Mouse (Mus musculus): ENCODE data around the gene Hsf5. TPM values are rescaled to one million over a fixed set of nuclear protein-coding genes. Genes with fewer than 3 reads are reported as not detected.

The Hsf5 gene
- total RNA-seq, 2 experiments from 2014 or later, result not detected

DNA sequence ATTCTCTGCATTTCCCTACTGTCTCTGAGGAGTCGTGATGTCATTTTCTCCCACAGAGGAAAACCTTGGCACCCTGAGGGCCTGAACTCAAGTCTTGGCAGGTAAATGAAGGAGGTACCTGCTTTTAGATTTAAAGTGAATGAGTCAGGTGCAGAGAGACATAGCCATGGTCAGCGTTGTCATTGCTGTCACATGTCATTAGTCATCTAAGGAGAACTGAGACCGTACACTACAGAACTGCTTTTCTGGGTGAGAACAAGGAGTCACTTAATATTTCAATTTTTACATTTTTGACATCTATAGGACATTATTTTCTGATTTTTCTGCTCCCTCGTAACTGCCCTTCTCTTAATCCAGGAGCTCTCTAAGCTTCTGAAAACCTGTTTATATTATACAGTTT, 61.6 kb downstream of the Hsf5 start:
- intact Hi-C loops (cut with DNase I), result no loop called here
- no peak for DNase-seq (ENCODE audit: low spot score)

DNA sequence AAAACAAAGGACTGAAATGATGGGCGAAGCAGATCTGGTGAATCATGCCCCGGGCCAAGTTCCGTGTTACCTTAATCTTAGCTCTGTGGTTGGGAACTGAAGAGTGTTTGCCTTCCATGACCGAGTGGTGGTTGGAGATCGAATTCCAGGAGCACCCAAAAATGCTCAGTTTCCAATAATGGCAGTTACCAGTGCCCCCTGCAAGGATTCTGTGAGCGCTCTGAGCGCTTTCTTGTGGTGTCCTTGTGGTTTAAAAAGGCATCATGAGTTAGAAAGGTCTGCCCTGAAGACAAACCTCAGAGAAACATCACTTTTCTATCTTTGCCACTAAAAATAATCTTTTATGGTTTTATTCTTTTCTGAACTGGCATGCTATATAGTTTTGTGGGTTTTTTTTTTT, 62.0 kb downstream of the Hsf5 start:
- DNase-seq (ENCODE audit: low spot score), result no peak
- intact Hi-C loops (cut with DNase I), result no loop called here

DNA sequence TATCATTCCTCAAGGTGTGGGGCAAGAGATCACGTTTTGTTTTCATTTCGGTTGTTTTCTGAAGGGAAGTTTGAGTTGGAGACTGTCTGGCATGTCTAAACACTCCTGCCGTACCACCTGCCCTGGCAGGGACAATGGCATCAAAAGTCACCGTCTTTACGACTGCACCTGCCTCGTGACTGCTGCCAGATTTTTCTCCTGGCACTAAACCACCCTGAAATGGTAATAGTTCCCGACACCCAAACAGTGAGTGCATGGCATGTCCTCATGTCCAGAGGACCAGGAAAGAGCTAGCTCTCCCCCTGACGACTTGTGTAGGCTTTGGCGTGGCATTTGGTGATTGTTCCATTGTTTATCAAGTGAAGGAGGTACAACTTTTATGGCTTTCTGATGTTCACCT, 63.8 kb downstream of the Hsf5 start:
- no peak for DNase-seq (ENCODE audit: low spot score)
- intact Hi-C loops (cut with DNase I), result no loop called here

DNA sequence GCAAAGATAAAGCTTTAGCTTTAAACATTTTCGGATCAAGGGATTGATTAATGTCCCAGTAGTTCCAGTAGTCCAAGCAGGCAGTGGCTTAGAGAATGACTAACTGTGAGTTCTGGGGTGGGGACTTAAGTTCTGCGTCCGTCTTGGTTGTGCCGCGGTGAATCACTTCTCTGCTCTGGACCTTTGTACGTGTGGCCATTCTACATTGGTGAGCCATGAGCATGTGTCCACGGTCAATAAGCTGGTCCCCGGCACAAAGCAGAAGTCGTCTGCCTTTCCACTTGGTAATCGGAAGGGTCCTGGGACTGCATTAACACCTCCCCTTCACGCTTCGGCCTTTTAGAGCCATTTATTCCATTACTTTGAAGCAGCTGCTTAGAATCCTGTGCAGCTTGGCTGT, 65.1 kb downstream of the Hsf5 start:
- no peak for DNase-seq (ENCODE audit: low spot score)
- intact Hi-C loops (cut with DNase I), result no loop called here

DNA sequence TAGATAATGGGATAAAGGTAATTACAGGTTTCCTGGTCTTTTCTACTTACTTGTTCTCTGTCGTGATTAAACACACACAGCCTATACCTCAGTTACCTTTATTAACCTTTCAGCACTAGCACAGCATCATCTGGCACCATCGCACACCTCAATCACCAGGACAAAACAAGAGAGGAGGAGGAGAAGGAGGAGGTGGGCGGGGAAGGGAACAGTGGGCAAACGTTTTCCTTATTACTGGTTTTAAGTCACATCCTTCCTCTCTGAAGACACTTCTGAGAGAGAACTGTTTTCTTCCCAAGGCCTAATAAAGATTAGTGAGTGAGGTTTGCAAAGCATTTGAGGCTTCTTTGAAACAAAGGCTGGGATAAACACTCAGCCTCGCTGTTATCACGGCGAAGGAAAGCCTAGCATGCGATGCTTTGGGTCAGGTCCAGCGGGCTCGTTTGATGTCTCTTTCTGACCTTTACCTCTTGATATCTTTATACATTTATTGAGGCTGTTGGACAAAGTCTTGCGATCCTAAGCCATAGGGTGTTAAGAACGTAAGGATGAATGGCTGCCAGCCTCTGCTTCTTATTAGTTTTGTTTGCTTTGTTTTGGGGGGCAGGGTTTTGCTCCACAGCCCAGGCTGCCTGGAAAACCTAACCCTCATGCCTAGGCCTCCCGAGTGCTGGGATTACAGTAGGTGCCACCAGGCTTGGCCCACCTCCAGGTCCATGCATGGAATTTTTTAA, 66.0 kb downstream of the Hsf5 start:
- DNase-seq (ENCODE audit: low spot score), result no peak
- intact Hi-C loops (cut with DNase I), result no loop called here

DNA sequence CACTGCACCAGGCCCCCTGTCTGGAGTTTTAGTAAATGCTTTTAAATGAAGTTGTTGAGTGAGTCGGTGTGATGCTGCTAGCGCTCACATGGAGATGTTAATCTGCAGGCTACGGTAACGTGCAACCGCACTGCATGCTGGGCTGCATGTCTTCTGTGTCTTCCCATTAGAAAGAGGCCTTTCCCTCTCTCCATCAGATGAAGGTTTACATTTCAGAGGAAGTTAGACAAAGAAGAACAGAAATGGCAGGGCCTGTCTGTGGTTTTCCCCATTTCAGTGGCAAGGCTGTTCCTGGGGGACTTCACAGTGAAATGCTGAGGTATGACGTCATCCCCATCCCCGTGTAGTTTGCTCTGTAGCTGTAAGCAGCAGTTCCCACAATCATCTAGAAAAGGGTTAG, 69.4 kb downstream of the Hsf5 start:
- DNase-seq (ENCODE audit: low spot score), result no peak
- intact Hi-C loops (cut with DNase I), result no loop called here

DNA sequence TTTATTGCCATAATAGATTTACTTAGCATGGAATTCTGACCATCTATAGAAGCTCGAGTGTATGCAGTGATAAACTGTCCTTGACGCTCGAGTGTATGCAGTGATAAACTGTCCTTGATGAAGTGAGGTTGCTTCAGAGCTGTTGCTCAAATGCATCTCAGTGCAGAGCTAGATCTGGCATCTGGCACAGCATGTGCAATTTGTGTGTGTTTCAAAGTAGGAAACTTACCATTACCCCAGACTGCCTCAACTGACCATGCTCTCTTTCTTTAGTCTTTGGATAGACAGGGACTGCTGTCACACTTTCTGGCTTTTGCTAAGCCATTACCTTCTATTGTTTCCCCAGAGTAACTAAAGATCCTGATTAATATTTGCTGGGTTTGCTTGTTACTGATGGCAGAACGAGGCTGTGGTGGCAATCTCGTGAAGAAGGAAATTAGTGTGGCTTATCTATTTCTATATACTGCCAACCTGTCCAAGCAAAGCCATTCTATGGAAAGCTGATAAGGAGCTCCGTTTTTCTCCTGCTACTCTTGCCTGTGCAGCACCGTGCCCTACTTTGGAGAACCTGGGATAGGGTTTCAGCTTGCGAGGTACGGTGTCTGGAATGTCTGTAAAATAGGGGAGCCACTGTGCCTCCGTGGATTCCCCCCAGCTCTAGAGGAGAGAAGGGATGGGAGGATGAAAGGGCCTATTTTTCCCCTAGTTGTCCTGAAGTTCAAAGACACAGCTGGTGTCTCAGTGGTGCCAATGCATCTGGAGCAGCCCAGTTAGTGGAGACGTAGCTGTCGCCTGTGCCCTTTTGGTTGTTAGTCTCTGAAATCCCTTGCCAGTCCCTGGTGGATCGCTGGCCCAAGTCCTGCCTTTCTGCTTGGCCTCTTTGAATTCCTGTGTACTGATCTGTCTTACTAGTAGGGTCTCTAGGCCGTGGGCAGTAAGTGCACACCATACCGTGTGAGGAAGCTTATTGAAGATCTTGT, 70.6 kb downstream of the Hsf5 start:
- no peak for DNase-seq (ENCODE audit: low spot score)
- intact Hi-C loops (cut with DNase I), result no loop called here

DNA sequence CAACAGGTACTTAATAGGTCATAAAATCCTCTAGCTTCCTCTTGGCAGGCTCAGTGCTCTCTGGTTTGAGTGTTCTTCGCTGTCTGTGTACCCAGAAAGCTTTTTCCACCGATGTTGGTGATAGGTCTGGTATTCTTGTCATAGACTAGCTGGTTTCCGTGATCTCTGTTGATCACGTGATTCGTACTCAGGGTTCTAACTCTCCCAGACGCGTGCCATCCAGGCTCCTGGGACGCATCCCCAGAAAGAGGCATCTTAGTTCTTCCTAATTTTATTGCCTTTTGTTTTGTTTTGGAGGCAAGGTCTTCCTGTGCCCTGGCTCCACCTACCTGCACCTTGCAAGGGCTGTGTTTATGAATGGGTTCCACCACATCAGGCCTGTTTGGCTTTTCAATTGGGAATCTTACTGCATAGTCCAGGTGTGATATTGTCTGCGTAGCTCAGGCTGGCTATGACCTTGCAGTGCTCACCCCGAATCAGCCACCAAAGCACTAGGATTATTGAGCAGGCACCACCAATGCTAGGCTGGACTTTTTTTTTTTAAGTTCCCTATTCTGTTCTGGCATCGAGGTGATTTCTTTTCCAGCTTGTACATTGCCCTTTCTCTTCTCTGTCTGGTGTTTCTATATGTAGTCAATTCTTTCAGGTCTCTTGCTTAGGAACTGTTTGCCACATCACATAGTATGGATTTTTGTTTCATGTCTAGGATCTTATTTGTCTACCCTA, 71.7 kb downstream of the Hsf5 start:
- intact Hi-C loops (cut with DNase I), result no loop called here
- DNase-seq (ENCODE audit: low spot score), result no peak

DNA sequence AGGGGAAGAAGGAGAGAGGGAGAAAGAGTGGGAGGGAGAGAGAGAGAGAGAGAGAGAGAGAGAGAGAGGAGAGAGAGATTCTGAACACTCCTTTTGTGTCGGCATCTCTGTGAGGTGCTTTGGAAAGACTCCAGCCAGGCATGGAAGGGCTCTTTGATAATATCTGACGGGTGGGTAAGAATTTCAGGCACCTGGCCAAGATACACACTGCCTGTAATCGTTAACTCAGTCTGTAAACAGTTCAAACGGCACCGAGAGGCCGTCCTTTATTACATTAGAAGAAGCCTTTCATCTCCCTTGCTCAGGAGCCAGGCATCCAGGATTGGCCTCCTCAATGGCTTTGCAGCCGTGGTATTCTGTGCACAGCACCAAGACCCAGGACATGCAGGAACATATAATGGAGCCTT, 72.4 kb downstream of the Hsf5 start:
- intact Hi-C loops (cut with DNase I), result no loop called here
- DNase-seq (ENCODE audit: low spot score), result no peak

DNA sequence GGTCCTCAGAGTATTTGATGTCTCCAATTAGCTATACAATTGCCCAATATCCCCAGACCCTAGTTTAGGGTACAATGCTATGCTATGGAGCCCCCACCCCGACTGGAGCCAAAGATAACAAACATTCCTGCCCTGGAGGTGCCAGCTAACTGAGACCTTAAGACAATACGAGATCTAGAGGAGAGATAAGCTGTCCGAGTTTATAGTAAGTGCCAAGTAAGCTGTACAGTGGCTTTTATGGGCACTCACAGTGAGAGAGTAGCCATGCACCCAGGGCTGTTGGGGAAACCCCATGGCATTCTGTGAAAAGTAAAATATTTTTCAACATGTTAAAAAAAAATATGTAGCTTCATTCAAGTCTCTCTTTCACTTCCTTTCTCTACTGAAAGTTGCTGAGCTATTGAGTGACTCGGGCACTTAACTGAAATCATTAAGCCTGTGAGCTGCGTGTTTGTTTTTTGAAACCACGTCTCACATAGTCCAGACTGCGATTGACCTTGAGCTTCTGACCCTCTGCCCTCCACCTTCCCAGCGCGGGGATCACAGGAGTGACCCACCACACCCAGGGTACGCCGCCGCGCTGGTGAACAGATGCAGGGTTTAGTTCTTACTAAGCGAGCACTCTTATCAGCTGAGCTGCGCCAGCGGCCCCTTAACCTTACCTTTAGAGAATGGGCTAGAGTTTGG, 73.2 kb downstream of the Hsf5 start:
- no peak for DNase-seq (ENCODE audit: low spot score)
- intact Hi-C loops (cut with DNase I), result no loop called here

DNA sequence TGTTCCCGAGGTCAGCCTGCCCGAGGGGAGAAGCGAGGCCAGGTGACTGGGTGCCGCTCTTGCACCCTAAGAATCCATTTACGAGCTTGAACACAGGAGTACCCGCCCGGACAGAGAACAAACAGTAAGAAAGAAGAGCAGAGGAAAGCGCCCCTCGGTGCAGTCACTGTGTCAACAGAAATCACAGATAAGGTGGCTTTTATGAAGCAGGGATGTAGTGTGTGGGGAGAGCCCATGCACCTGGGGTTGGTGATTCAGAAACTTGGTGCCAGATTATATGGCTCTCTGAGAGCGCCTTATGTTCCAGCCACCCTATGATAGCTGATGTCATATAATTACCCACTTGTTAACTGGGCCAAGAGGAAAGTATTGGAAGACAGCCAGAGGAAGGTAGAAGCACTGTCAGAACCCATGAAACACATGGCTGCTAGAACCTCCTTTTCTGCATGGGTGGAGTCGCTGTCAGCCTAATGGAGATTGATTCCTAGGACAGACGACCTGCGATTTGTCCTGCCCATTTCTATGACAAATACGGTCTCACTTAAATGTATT, 80.2 kb downstream of the Hsf5 start:
- intact Hi-C loops (cut with DNase I), result no loop called here
- no peak for DNase-seq (ENCODE audit: low spot score)

DNA sequence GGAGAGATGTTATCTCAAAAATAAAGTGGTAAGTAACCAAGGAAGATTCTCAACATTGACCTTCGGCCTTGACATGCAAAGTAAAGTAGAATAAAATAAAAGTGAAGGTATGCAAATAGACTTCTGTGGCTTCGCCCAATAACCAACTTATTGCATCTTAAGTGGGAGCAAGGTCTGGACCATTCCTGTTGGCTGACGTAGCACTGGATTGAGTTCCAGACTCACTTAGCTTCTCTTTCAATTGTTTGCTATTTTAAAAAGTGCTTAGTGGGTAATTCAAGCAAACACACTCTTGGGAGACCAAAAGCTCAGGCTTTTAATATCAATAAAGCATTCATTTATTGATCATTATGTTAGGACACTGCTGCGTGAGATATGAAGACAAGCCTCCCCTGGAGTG, 81.2 kb downstream of the Hsf5 start:
- intact Hi-C loops (cut with DNase I), result no loop called here

DNA sequence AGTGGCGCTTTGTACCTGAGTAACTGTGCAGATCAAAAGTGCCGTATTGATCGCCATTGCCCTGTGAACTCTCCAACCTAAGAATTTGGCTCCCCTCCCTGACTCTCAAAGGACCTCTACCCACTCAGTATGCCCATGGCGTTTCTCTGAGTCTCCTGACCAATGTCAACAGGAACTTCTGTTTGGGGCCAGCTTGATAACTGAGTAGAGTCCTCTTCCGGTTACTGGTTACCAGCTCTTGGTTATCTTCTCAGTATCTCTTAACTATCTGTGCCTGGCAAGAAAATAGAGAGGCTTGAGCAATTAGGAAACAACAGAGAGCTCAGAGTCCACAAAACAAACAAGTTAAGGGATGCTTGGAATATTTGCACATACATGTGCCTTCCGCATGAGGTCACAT, 84.1 kb downstream of the Hsf5 start:
- DNase-seq (ENCODE audit: low spot score), result no peak
- intact Hi-C loops (cut with DNase I), result no loop called here

More for the DNA sequence above, 81.2 kb downstream of the Hsf5 start:
- no peak for DNase-seq (ENCODE audit: low spot score)

DNA sequence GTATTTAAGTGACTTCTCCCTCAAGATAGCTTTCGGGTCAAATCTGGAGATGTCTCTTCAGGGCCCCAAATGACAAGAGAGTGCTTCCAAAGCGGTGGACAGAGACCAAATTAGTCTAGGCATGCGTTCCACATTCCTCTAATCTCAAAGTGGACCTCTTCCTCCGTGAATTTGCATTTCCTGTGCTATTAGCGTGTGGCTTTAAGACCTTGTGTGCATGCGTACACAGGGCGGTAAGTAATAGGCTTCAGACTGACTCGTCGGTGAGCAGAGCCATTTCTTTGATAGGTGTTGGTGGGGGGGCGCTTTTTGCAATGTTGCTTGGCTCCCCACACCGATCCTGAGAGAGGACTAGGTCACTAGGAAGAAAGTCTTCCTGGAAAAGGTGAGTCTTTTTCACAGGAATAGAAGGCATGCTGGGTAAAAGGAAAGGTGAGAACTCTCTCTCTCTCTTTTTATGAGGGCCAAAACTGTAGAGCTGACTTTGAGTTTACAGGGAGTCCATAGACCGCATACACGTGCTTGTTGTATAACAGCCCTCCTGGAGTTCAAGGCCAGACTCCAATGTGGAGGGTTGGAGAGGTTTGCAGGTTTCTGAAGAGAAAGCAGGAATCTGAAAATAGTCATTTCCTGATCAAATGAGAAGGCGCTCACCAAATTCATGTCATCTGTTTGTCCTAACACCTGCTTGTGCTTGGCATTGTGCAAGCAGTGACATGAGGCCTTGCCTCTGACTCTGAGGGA, 85.1 kb downstream of the Hsf5 start:
- intact Hi-C loops (cut with DNase I), result no loop called here
- DNase-seq (ENCODE audit: low spot score), result no peak

DNA sequence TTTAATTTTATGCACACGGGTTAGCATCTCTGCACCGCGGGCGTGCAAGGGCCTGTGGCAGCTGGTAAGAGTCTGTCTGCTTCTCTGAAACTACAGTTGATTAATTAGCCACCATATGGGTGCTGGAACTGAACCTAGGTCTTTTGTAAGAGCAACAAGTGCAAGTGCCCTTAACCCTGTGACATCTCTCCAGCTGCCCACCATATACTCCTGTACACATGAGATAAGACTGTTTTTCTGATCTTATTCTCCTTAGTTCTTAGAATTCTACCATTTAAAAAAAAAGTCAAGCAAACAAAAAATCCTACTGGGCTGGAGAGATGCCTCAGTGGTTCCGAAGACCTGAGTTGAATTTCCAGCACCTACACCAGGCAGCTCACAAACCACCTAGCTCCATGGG, 86.7 kb downstream of the Hsf5 start:
- DNase-seq (ENCODE audit: low spot score), result no peak
- intact Hi-C loops (cut with DNase I), result no loop called here

DNA sequence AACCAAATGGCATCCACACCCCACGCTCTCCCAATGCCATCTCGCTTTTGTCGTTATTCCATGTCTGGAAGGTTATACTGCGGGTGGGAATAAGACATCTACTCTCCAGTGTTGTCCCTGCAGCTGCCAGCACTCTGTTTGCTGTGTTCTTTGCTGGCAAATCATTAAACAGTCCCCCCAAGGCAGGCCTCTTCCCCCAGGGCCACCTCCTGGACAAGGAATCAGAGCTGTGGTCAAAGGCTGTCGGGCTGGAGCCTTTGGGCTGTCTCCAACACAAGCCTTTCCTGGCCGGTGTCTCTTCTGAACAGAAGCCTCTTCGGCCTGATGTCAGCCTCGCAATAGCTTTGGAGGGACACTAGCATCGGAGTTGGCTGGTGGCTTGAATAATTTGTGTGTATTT, 87.3 kb downstream of the Hsf5 start:
- no peak for DNase-seq (ENCODE audit: low spot score)
- intact Hi-C loops (cut with DNase I), result no loop called here

DNA sequence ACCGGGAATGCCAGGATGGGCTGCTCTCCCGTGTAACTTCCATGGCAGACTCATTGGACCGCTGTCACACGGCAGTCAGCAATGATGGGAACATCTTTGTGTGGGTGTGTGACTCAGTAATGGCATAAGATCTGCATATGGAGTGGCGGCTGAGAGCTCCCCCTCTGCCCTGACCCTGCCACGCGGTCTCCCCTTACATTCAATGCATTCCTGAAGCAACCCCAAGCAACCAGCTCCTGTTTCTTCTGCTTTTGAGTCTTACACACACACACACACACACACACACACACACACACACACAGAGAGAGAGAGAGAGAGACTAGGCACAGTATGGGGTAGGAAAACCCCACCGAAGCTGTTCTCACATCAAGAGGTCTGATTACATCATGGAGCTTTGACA, 90.6 kb downstream of the Hsf5 start:
- intact Hi-C loops (cut with DNase I), result no loop called here
- no peak for DNase-seq (ENCODE audit: low spot score)

DNA sequence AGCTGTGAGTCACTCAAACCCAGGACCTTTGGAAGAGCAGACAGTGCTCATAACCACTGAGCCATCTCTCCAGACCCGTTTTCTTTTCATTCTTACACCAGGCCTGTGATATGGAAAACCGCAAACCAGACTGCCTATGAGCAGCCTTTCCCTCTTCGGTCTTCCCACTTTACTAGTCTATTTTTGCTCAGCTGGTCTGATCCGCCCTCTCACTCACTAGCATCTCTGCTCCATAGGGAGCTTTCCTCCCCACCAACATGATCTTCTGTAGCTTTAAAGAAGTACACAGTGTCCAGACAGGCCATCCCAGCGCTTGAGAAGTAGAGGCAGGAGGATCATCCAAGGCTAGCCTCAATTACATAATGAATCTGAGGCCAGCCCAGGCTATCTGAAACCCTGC, 92.0 kb downstream of the Hsf5 start:
- intact Hi-C loops (cut with DNase I), result no loop called here
- no peak for DNase-seq (ENCODE audit: low spot score)

Measured in heart, postnatal 25 days (tissue).